Mouse (Mus musculus) kidney, adult 2 months (tissue): ENCODE results near the gene 4632433K11Rik. TPM values are rescaled to one million over a fixed set of nuclear protein-coding genes. Genes with fewer than 3 reads are reported as not detected.

Experiments
- DNase-seq: peaks from one replicate; pipeline ENCODE4 v3.0.0; 2021
- H3K27ac ChIP-seq: fragments of 200-500 bp; 2 replicates; pipeline ENCODE4 v1.5.1; 2012; ENCODE audit warnings: low read depth, low read length, control low read depth, inconsistent platforms; ENCODE audit not compliant: insufficient read depth
- H3K27me3 ChIP-seq: fragments of 200-500 bp; replicated peaks from 2 replicates; pipeline ENCODE4 v1.6.1; 2012; ENCODE audit warnings: mild to moderate bottlenecking, moderate library complexity, low read length, inconsistent platforms; ENCODE audit not compliant: control insufficient read depth, insufficient read depth
- H3K36me3 ChIP-seq: fragments of 200-500 bp; 2 replicates; pipeline ENCODE4 v1.6.1; 2012; ENCODE audit warnings: mild to moderate bottlenecking, moderate library complexity, low read length, inconsistent platforms; ENCODE audit not compliant: control insufficient read depth, insufficient read depth
- H3K4me1 ChIP-seq: fragments of 200-500 bp; 2 replicates; pipeline ENCODE4 v1.6.1; 2011; ENCODE audit warnings: low read length; ENCODE audit not compliant: control insufficient read depth, insufficient read depth
- H3K4me3 ChIP-seq: fragments of 200-500 bp; 2 replicates; pipeline ENCODE4 v1.5.1; 2011; ENCODE audit warnings: mild to moderate bottlenecking, low read depth, low read length, control low read depth; ENCODE audit not compliant: insufficient read depth
- CTCF ChIP-seq: fragments of 200-500 bp; conservative IDR thresholded peaks from 2 replicates; pipeline ENCODE4 v1.5.1; 2011; ENCODE audit warnings: low read depth, mild to moderate bottlenecking, control low read depth, low read length, moderate library complexity, mixed read lengths; ENCODE audit not compliant: insufficient read depth, insufficient read length
- POLR2A ChIP-seq: fragments of 200-500 bp; IDR thresholded peaks from one replicate; pipeline ENCODE4 v1.6.1; 2011; ENCODE audit warnings: low read depth, low read length, control low read depth
- WGBS: fragments of 180-500 bp; shearing (Covaris S2); methylation state at CpG from one replicate; pipeline ENCODE4 v1.1.7; 2018; 5-methylcytosine and 5-hydroxymethylcytosine counted together
- polyA plus RNA-seq: library from polyadenylated mRNA; depleted of rRNA; stranded (reverse); fragments of >200 nt; gene quantifications from 2 replicates; pipeline ENCODE4 v1.2.3, GENCODE M21; 2012; rRNA removed

Gene 4632433K11Rik
- polyA plus RNA-seq, 1 experiment = not detected

DNA sequence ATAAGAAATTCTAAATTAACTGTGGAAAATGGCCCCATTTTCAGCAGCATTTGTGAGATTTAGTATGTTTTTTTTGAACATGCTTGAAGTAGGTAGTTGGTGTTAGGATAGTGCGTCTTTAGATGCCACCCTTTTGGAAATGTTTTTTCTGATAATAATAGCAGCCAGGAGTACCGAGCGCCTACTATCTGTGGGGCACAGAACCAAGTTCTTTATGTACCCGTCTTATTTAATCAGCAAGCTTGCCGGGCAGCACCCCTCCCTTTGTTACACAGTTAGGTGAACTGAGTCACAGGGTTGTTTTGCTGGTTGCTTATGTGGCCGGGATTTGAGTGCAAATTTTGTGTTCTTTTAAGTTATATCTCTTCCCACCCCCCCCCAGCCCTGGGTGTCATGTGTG, 47.3 kb downstream of the 4632433K11Rik start:
- 0 out of 2 replicates have a peak, but pooled peaks cover 3% of the 10 kb centered on the region for H3K36me3 ChIP-seq
- H3K27me3 ChIP-seq = no peaks in the 10 kb centered on the region
- WGBS = 33% methylated on average over 6 of the region's 6 CpGs
- DNase-seq = no peak
- peaks cover 13% of the 10 kb centered on the region; the same call in 1 of the 2 replicates for H3K4me1 ChIP-seq
- TF ChIP-seq POLR2A (no peak), CTCF (no peak)
- H3K4me3 ChIP-seq = peak overlapping the region; percentile 23; the same call in 1 of the 2 replicates
- no peak overlapping the region for H3K27ac ChIP-seq

DNA sequence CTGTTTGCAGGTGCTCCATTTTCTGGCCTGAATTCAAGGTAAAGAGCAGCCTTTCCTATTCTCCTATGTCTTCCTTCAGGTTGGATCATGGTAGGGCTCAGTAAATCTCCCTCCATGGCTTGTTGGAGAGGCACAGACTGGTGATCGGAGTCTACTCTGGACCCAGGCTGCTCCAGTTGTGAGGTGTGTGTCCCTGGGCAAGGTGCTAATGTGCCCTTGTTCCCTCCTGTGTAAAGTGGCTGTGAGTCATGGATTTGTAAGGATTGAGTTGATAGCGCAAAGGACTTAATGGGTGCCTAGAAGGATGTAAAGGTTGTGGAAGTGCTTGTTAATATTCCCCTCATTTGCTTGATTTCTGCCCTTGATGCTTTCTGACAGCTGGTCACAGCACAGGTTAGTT, 48.0 kb downstream of the 4632433K11Rik start:
- DNase-seq = no peak
- Histone ChIP-seq H3K4me1 (peaks cover 13% of the 10 kb centered on the region; the same call in 1 of the 2 replicates), H3K27ac (no peak overlapping the region), H3K4me3 (no peak overlapping the region), H3K36me3 (0 out of 2 replicates have a peak, but pooled peaks cover 1% of the 10 kb centered on the region), H3K27me3 (no peaks in the 10 kb centered on the region)
- WGBS = 77% methylated on average over 2 of the region's 2 CpGs
- TF ChIP-seq POLR2A (no peak), CTCF (no peak)

DNA sequence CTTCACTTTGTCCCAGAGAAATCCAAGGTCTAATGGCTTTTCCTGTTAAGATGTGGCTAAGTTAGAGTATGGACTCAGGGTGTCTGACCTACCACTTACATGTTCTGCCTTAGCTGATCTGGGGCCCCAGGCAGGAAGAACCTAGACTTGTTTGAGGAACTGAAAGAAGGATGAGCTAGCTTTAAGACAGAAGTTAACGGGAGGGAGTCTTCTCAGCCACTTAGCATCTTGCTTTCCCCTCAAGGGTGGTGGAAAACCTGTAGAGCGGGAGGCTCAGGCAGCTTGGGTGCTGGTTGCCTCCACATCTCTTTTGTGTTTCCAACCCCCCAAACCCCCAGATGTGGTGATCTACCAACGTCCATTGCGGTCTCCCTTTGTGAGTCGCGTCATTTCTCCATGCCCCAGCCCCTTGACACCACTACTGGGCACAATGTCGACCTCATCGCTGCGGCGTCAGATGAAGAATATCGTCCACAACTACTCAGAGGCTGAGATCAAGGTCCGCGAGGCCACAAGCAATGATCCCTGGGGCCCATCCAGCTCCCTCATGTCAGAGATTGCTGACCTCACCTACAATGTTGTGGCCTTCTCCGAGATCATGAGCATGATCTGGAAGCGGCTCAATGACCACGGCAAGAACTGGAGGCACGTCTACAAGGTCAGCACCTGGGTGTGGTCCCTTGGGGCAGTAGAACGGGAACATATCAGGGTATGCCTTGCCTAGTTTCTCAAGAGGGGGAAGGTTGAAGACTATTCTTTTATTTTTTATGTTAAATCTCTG, 49.6 kb downstream of the 4632433K11Rik start:
- H3K36me3 ChIP-seq = no peaks in the 10 kb centered on the region
- no peak overlapping the region for H3K27ac ChIP-seq
- H3K4me1 ChIP-seq = peaks cover 25% of the 10 kb centered on the region
- no peaks in the 10 kb centered on the region for H3K27me3 ChIP-seq
- no peak for TF ChIP-seq CTCF
- TF ChIP-seq POLR2A = no peak
- peak; percentile 86 for DNase-seq
- no peak overlapping the region for H3K4me3 ChIP-seq
- WGBS = 56% methylated on average over 18 of the region's 18 CpGs

Other genes with a start within 250 kb of the 4632433K11Rik start
- gene Tmem238, start 244.5 kb upstream of the 4632433K11Rik start, polyA plus RNA-seq = 57.8 and 87.8 TPM in 2 replicates
- gene Rpl28, start 241.2 kb upstream of the 4632433K11Rik start, polyA plus RNA-seq = 340 and 597 TPM in 2 replicates
- gene Ube2s, start 221.5 kb upstream of the 4632433K11Rik start, polyA plus RNA-seq = 240 and 301 TPM in 2 replicates
- gene Shisa7, start 189.4 kb upstream of the 4632433K11Rik start, polyA plus RNA-seq = 14.1 and 17.3 TPM in 2 replicates
- 41.1 and 47.9 TPM in 2 replicates for gene Isoc2b, start 163.9 kb upstream of the 4632433K11Rik start, polyA plus RNA-seq
- gene Isoc2a, start 157.0 kb upstream of the 4632433K11Rik start, polyA plus RNA-seq = 174 and 182 TPM in 2 replicates
- gene Gm36210, start 127.6 kb upstream of the 4632433K11Rik start, polyA plus RNA-seq = 0.16 TPM in 1 of 2 replicates, not detected in the other
- gene Zfp628, start 118.9 kb upstream of the 4632433K11Rik start, polyA plus RNA-seq = 12.6 and 14.4 TPM in 2 replicates
- gene Nat14, start 112.1 kb upstream of the 4632433K11Rik start, polyA plus RNA-seq = 5.5 and 5.7 TPM in 2 replicates
- gene Ssc5d, start 108.3 kb upstream of the 4632433K11Rik start, polyA plus RNA-seq = 1.8 and 2.1 TPM in 2 replicates
- 0.11 and 1.6 TPM in 2 replicates for gene Sbk2, start 69.7 kb upstream of the 4632433K11Rik start, polyA plus RNA-seq
- gene Sbk3, start 63.0 kb upstream of the 4632433K11Rik start, polyA plus RNA-seq = 0.14 and 0.19 TPM in 2 replicates
- gene Zfp579, start 38.0 kb upstream of the 4632433K11Rik start, polyA plus RNA-seq = 49.9 and 55.2 TPM in 2 replicates
- 35.7 and 49.6 TPM in 2 replicates for gene Zfp524, start 19.7 kb upstream of the 4632433K11Rik start, polyA plus RNA-seq
- 25.4 and 27.5 TPM in 2 replicates for gene Fiz1, start 19.4 kb upstream of the 4632433K11Rik start, polyA plus RNA-seq
- 0.14 TPM in 1 of 2 replicates, not detected in the other for gene Gm44973, start 18.6 kb upstream of the 4632433K11Rik start, polyA plus RNA-seq
- gene Zfp865, start 13.7 kb upstream of the 4632433K11Rik start, polyA plus RNA-seq = 21.3 and 25.1 TPM in 2 replicates
- 2.3 and 3.0 TPM in 2 replicates for gene Ccdc106, start 13.6 kb upstream of the 4632433K11Rik start, polyA plus RNA-seq
- gene Zfp784, start 4.3 kb downstream of the 4632433K11Rik start, polyA plus RNA-seq = 6.4 and 6.8 TPM in 2 replicates
- 17.0 and 17.1 TPM in 2 replicates for gene Zfp580, start 17.4 kb downstream of the 4632433K11Rik start, polyA plus RNA-seq
- 132 and 153 TPM in 2 replicates for gene U2af2, start 28.0 kb downstream of the 4632433K11Rik start, polyA plus RNA-seq
- 243 and 262 TPM in 2 replicates for gene Epn1, start 46.1 kb downstream of the 4632433K11Rik start, polyA plus RNA-seq
- gene Rfpl4, start 82.8 kb downstream of the 4632433K11Rik start, polyA plus RNA-seq = not detected in 2 replicates
- gene Rasl2-9, start 91.8 kb downstream of the 4632433K11Rik start, polyA plus RNA-seq = 2.8 and 3.5 TPM in 2 replicates
- gene Vmn1r55, start 115.6 kb downstream of the 4632433K11Rik start, polyA plus RNA-seq = not detected in 2 replicates
- not detected in 2 replicates for gene Vmn1r56, start 162.6 kb downstream of the 4632433K11Rik start, polyA plus RNA-seq
- not detected in 2 replicates for gene Vmn1r57, start 184.4 kb downstream of the 4632433K11Rik start, polyA plus RNA-seq